Mouse (Mus musculus) kidney, postnatal 4 days (tissue): ENCODE data around the gene Zic5.

Source experiments
- DNase-seq, 2 experiments: peaks; one replicate each; pipeline ENCODE4 v3.0.0; 2021; ENCODE audit warnings: mixed read lengths in 2 of 2

Zic5 gene

GRCm38 (mm10) chr14:122427204-122427560 lies 38.3 kb downstream of the Zic5 start:
- no peak for DNase-seq

GRCm38 (mm10) chr14:122426529-122427203 lies 38.8 kb downstream of the Zic5 start:
- DNase-seq: no peak

GRCm38 (mm10) chr14:122424441-122424840 lies 41.0 kb downstream of the Zic5 start:
- no peak for DNase-seq

GRCm38 (mm10) chr14:122416166-122416771 lies 49.2 kb downstream of the Zic5 start:
- DNase-seq: no peak

- no peak for DNase-seq
These were observed 50.7 kb downstream of the Zic5 start for GRCm38 (mm10) chr14:122414786-122415185.

- no peak for DNase-seq
These were observed 51.9 kb downstream of the Zic5 start for GRCm38 (mm10) chr14:122413542-122413928.

- no peak for DNase-seq
These were observed 52.5 kb downstream of the Zic5 start for GRCm38 (mm10) chr14:122412841-122413541.
